Mouse (Mus musculus) forebrain, embryonic 10.5 days (tissue): Measurements from ENCODE around the gene Pah. TPM values are rescaled to one million over a fixed set of nuclear protein-coding genes. Genes with fewer than 3 reads are reported as not detected.

Experiments
- DNase-seq: peaks from one replicate; pipeline ENCODE4 v3.0.0-alpha.2; 2017; ENCODE audit warnings: low spot score; ENCODE audit errors: extremely low spot score
- H3K27ac ChIP-seq: fragments of 300-500 bp; sonication (generic); 2 replicates; pipeline ENCODE4 v1.5.1; 2016; ENCODE audit warnings: mild to moderate bottlenecking
- H3K27me3 ChIP-seq: fragments of 300-500 bp; sonication (generic); 2 replicates; pipeline ENCODE4 v1.6.1; 2016; ENCODE audit warnings: mild to moderate bottlenecking; ENCODE audit not compliant: poor library complexity, severe bottlenecking
- H3K36me3 ChIP-seq: fragments of 300-500 bp; sonication (generic); replicated peaks from 2 replicates; pipeline ENCODE4 v1.6.1; 2016; ENCODE audit warnings: mild to moderate bottlenecking, moderate library complexity
- H3K4me1 ChIP-seq: fragments of 300-500 bp; sonication (generic); 2 replicates; pipeline ENCODE4 v1.6.1; 2016
- H3K4me3 ChIP-seq: fragments of 300-500 bp; sonication (generic); 2 replicates; pipeline ENCODE4 v1.5.1; 2016; ENCODE audit warnings: mild to moderate bottlenecking, moderate library complexity
- H3K9me3 ChIP-seq: fragments of 300-500 bp; sonication (generic); 2 replicates; pipeline ENCODE4 v1.6.1; 2016; ENCODE audit warnings: mild to moderate bottlenecking, moderate library complexity
- WGBS: fragments of 180-500 bp; shearing (Covaris S2); methylation state at CpG from one replicate; pipeline ENCODE4 v1.1.7; 2016; 5-methylcytosine and 5-hydroxymethylcytosine counted together
- polyA plus RNA-seq: library from polyadenylated mRNA; unstranded; fragments of >200 nt; fragmentation: Nextera tagmentation; extraction: Ambion mirVana; gene quantifications from 2 replicates; pipeline ENCODE4 v1.2.1, GENCODE M21; 2016

Pah gene
- polyA plus RNA-seq, 1 experiment from 2014 or later: not detected

GRCm38 (mm10) chr10:87520401-87521116, 1.0 kb upstream of the Pah start:
- H3K4me1 ChIP-seq: peaks cover 3% of the 10 kb centered on the region; the same call in 1 of the 2 replicates
- 89% methylated on average over 4 of the region's 4 CpGs for WGBS

DNA sequence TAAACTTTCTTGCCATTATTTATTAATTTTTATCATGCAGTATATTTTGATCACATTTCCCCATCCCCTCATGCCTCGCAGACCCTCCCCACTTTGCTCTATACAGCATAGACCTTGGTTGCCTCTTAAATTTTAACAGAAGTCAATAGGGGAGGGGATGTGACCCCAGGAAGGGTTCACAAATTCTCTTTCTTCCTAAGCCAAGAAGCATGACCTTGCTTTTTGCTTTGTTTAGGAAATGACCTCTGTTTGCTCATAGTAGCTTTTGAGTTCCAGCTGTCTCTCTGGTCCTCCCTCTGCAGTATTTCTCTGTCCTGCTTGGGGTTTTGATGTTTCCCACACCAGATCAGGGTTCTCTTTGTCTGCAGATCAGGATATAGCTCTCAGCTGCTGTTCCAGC, 12.6 kb downstream of the Pah start:
- Histone ChIP-seq H3K4me1 (no peaks in the 10 kb centered on the region), H3K9me3 (no peaks in the 10 kb centered on the region), H3K27me3 (peaks cover 70% of the 10 kb centered on the region), H3K36me3 (no peaks in the 10 kb centered on the region), H3K27ac (no peak overlapping the region), H3K4me3 (no peak overlapping the region)
- WGBS: 89% methylated on average over 1 of the region's 1 CpGs
- DNase-seq: no peak

More at GRCm38 (mm10) chr10:87520401-87521116, 1.0 kb upstream of the Pah start:
- Histone ChIP-seq H3K9me3 (no peaks in the 10 kb centered on the region), H3K27ac (no peak overlapping the region), H3K27me3 (peaks cover 39% of the 10 kb centered on the region), H3K4me3 (no peak overlapping the region), H3K36me3 (no peaks in the 10 kb centered on the region)
- DNase-seq: no peak

GRCm38 (mm10) chr10:87545759-87546158, 24.2 kb downstream of the Pah start:
- no peak overlapping the region for H3K27ac ChIP-seq
- peaks cover 100% of the 10 kb centered on the region for H3K27me3 ChIP-seq
- H3K4me3 ChIP-seq: no peak overlapping the region
- H3K9me3 ChIP-seq: no peaks in the 10 kb centered on the region
- DNase-seq: no peak
- peaks cover 35% of the 10 kb centered on the region for H3K4me1 ChIP-seq
- 86% methylated on average over 8 of the region's 8 CpGs for WGBS
- H3K36me3 ChIP-seq: no peaks in the 10 kb centered on the region

DNA sequence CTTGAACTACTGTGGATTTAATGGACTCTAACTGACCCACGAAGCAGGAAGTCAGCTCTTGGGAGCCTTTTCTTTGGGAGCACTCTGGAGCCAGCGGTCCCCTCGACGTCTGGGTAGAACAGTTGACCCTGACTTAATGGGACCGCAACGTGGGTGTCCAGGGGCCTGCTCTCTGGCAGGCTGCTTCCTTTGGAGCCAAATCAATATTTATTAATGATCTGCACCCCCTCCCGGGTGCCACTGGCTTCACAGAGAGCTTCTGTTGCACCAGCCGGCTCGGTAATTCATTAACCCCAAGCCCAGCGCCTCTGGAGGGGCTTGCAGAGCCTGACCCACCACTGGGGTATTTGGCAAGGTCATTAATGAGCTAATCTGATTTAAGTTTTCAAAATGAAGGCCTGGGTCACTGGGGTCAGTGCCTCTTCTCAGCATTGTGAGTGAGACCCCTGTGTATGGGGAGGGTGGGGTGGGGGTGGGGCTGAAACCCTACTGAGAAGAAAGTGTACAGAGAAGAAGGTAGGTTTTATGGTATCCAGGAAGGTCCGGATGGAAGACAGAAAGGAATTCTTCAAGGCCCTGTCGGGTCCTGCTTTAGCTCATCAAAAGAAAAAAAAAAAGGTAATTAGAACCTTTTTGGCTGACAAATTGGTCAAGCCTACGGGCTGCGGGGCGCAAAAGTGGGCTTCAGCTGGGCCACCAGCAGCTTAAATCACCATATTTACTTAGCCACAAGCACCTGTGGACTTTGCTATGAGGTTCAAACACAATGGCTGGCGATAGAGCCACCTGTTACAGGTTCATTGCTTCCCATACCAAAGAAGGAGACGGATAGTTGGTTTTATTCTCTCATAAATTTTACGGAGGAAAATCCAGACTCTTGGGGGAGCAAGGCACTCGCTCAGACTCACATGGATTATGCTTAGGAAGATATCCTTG, 25.0 kb downstream of the Pah start:
- no peaks in the 10 kb centered on the region for H3K36me3 ChIP-seq
- no peak overlapping the region for H3K27ac ChIP-seq
- DNase-seq: peak; percentile 23
- no peak overlapping the region for H3K4me3 ChIP-seq
- 33% methylated on average over 19 of the region's 19 CpGs for WGBS
- H3K9me3 ChIP-seq: no peaks in the 10 kb centered on the region
- peaks cover 30% of the 10 kb centered on the region for H3K4me1 ChIP-seq
- peaks cover 100% of the 10 kb centered on the region for H3K27me3 ChIP-seq

GRCm38 (mm10) chr10:87552726-87553125, 31.1 kb downstream of the Pah start:
- peak overlapping the region; percentile 29; the same call in 1 of the 2 replicates for H3K4me3 ChIP-seq
- H3K27me3 ChIP-seq: peaks cover 100% of the 10 kb centered on the region
- whole genome bisulfite sequencing: 31% methylated on average over 8 of the region's 8 CpGs
- no peaks in the 10 kb centered on the region for H3K9me3 ChIP-seq
- 0 out of 2 replicates have a peak, but pooled peaks cover 2% of the 10 kb centered on the region for H3K4me1 ChIP-seq
- no peak overlapping the region for H3K27ac ChIP-seq
- peak; percentile 57 for DNase-seq
- no peaks in the 10 kb centered on the region for H3K36me3 ChIP-seq

- no peak for DNase-seq
- Histone ChIP-seq H3K4me1 (0 out of 2 replicates have a peak, but pooled peaks cover 2% of the 10 kb centered on the region), H3K27me3 (peaks cover 63% of the 10 kb centered on the region), H3K36me3 (no peaks in the 10 kb centered on the region), H3K9me3 (no peaks in the 10 kb centered on the region), H3K27ac (no peak overlapping the region), H3K4me3 (no peak overlapping the region)
- 80% methylated on average over 2 of the region's 2 CpGs for WGBS
Observed at GRCm38 (mm10) chr10:87556441-87556840, 34.8 kb downstream of the Pah start.

DNA sequence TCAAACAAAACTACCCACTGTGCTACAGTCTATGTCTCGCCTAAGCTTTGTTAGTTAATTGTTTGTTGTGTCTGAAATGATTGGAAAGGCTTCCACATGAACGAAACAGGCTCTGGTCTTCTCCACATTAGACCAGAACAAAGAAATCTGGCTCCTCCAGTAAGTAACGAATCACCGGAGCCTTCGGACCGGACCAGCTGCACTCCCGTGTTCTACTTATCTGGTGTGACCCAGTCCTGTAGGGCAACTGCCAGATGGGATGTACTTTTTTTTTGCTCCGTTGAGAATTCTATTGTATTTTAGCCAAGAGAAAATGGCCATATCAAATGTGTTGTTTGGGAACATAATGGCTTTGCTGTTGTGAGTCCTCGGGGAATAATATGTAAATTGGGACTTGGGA, 42.2 kb downstream of the Pah start:
- Histone ChIP-seq H3K27ac (no peak overlapping the region), H3K4me3 (no peak overlapping the region), H3K4me1 (no peaks in the 10 kb centered on the region), H3K9me3 (no peaks in the 10 kb centered on the region), H3K36me3 (no peaks in the 10 kb centered on the region), H3K27me3 (no peaks in the 10 kb centered on the region)
- no peak for DNase-seq
- 86% methylated on average over 9 of the region's 9 CpGs for WGBS

- Histone ChIP-seq H3K36me3 (no peaks in the 10 kb centered on the region), H3K27me3 (no peaks in the 10 kb centered on the region), H3K4me3 (no peak overlapping the region), H3K4me1 (no peaks in the 10 kb centered on the region), H3K9me3 (no peaks in the 10 kb centered on the region), H3K27ac (no peak overlapping the region)
- no peak for DNase-seq
- WGBS: 69% methylated on average over 2 of the region's 2 CpGs
Observed at GRCm38 (mm10) chr10:87565712-87566111, 44.1 kb downstream of the Pah start.

DNA sequence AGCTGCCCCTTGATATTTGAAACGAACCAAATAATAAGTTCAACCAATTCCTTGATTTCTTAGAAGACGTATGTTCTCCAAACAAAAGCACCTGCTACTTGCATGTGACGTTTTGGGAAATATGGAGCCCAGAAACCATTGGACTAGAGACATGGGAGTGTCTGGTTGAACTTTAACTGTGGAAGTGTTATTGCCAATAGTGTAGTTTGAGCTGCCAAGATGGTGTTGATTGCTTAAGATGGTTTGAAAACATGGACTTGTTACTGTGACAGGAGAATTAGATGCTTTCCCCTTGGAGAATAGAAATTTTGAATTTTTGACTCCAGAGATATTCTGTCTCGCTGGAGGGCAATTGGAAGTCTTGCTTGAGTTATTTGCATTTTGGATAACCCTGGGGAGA, 50.9 kb downstream of the Pah start:
- Histone ChIP-seq H3K4me1 (no peaks in the 10 kb centered on the region), H3K9me3 (no peaks in the 10 kb centered on the region), H3K27me3 (no peaks in the 10 kb centered on the region), H3K36me3 (no peaks in the 10 kb centered on the region), H3K27ac (no peak overlapping the region), H3K4me3 (no peak overlapping the region)
- DNase-seq: no peak
- 85% methylated on average over 4 of the region's 4 CpGs for WGBS

DNA sequence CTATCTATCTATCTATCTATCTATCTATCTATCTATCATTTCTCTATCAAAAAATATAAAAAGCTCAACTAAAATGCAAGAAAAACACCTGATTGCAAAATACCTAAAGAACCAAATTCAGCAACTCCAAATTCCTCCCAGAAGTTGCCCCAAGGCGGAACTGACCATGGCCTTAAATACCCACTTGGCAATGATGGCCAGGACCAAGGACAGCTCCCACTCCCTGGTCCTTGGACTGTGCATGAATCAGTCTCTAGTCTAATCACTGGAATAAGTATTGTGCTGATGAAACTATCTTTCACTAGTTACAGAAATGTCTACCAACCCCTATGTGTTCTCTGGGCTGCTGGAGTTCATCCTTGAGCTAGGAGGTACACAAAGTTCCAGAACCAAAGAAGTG, 65.1 kb downstream of the Pah start:
- Histone ChIP-seq H3K4me1 (no peaks in the 10 kb centered on the region), H3K4me3 (no peak overlapping the region), H3K36me3 (no peaks in the 10 kb centered on the region), H3K9me3 (no peaks in the 10 kb centered on the region), H3K27me3 (no peaks in the 10 kb centered on the region), H3K27ac (no peak overlapping the region)
- WGBS: 78% methylated on average over 1 of the region's 1 CpGs
- DNase-seq: peak; percentile 24

GRCm38 (mm10) chr10:87593916-87594315, 72.3 kb downstream of the Pah start:
- DNase-seq: no peak
- WGBS: 60% methylated on average over 2 of the region's 2 CpGs
- Histone ChIP-seq H3K27me3 (no peaks in the 10 kb centered on the region), H3K9me3 (no peaks in the 10 kb centered on the region), H3K4me3 (no peak overlapping the region), H3K36me3 (no peaks in the 10 kb centered on the region), H3K27ac (no peak overlapping the region), H3K4me1 (0 out of 2 replicates have a peak, but pooled peaks cover 10% of the 10 kb centered on the region)

- Histone ChIP-seq H3K27ac (no peak overlapping the region), H3K36me3 (no peaks in the 10 kb centered on the region), H3K9me3 (no peaks in the 10 kb centered on the region), H3K27me3 (no peaks in the 10 kb centered on the region), H3K4me1 (0 out of 2 replicates have a peak, but pooled peaks cover 10% of the 10 kb centered on the region), H3K4me3 (no peak overlapping the region)
- peak; percentile 30 for DNase-seq
- WGBS: 47% methylated on average over 5 of the region's 5 CpGs
Observed at GRCm38 (mm10) chr10:87596361-87597074, 74.9 kb downstream of the Pah start.
